In genomic region chr4:148654701-148655398, GRCm38 (mm10) we compare ENCODE assay signal across 9 mouse cellular contexts. TPM values are rescaled to one million over a fixed set of nuclear protein-coding genes. Genes with fewer than 3 reads are reported as not detected.
DNase-seq lines count a peak whose midpoint lies in the region; ATAC-seq and TF ChIP-seq lines count a peak whose summit lies in the region.
"Had no signal": no experiment of that assay in that cellular context is flagged by ENCODE, and none has a peak within 500 bp of the region (broad histone marks: within the 10 kb centered on the region; RNA-seq: fewer than 3 reads in every experiment).

No protein-coding gene starts in this region.

- no peak for ATAC-seq in cerebellum, adult (ENCODE audit: insufficient number of reproducible peaks, low FRiP score, low TSS enrichment)
- no peak for ATAC-seq in neural tube, embryonic 15.5 days (ENCODE audit: low FRiP score)
- ATAC-seq in stomach, embryonic 15.5 days (ENCODE audit: insufficient read depth, low FRiP score, low read depth) = 0 out of 2 replicates have a peak, but pooled peaks have one; percentile 12

- 89% methylated on average over 18 of the region's 18 CpGs for WGBS in cerebellum, adult 2 months
- 90% methylated on average over 18 of the region's 18 CpGs for WGBS in neural tube, embryonic 15.5 days
- 88% methylated on average over 18 of the region's 18 CpGs for WGBS in stomach, embryonic 15.5 days

- no peaks in the 10 kb centered on the region for H3K9me3 ChIP-seq in neural tube, embryonic 15.5 days (replicated peaks)
- H3K9me3 ChIP-seq in stomach, embryonic 15.5 days = no peaks in the 10 kb centered on the region
- H3K9me3 ChIP-seq: limb, embryonic 12.5 days had no signal

- no peaks in the 10 kb centered on the region for H3K36me3 ChIP-seq in neural tube, embryonic 15.5 days
- no peaks in the 10 kb centered on the region for H3K36me3 ChIP-seq in stomach, embryonic 15.5 days
- H3K36me3 ChIP-seq: limb, embryonic 12.5 days had no signal

- H3K4me2 ChIP-seq in neural tube, embryonic 15.5 days = no peak overlapping the region
- no peak overlapping the region for H3K4me2 ChIP-seq in stomach, embryonic 15.5 days
- H3K4me2 ChIP-seq: limb, embryonic 12.5 days had no signal

- DNase-seq in cerebellum, adult 2 months = peak; percentile 30 to 46
- DNase-seq in neural tube, embryonic 10.5 days (ENCODE audit: extremely low spot score, low spot score) = peak; percentile 40
- peak; percentile 70 to 75 for DNase-seq in cerebellum, postnatal 10 days
- peak; percentile 37 for DNase-seq in layer of hippocampus, postnatal 10 days (ENCODE audit: low spot score in 2 of 2)
- no peak for DNase-seq in urinary bladder, postnatal 25 days (ENCODE audit: low spot score)

- peaks cover 8% of the 10 kb centered on the region for H3K4me1 ChIP-seq in cerebellum, adult 2 months (ENCODE audit: control insufficient read depth, insufficient read depth, low read length)
- peaks cover 16% of the 10 kb centered on the region for H3K4me1 ChIP-seq in neural tube, embryonic 15.5 days
- no peaks in the 10 kb centered on the region for H3K4me1 ChIP-seq in stomach, embryonic 15.5 days

- no peak for TF ChIP-seq POLR2A in cerebellum, adult 2 months (IDR thresholded peaks at IDR 0.05; ENCODE audit: borderline replicate concordance, insufficient read depth, low read length)

- H3K27ac ChIP-seq in cerebellum, adult 2 months (ENCODE audit: insufficient read depth, low read length) = no peak overlapping the region
- no peak overlapping the region for H3K27ac ChIP-seq in neural tube, embryonic 15.5 days (replicated peaks)
- H3K27ac ChIP-seq in stomach, embryonic 15.5 days = no peak overlapping the region
- H3K27ac ChIP-seq: limb, embryonic 12.5 days had no signal

- TF ChIP-seq CTCF in cerebellum, adult 2 months (IDR thresholded peaks at IDR 0.05; ENCODE audit: borderline replicate concordance, insufficient read depth, low read depth, low read length) = peak; percentile 67

- no peak overlapping the region for H3K4me3 ChIP-seq in cerebellum, adult 2 months (replicated peaks; ENCODE audit: insufficient read depth, low read depth, low read length)
- H3K4me3 ChIP-seq in neural tube, embryonic 15.5 days (replicated peaks) = no peak overlapping the region
- no peak overlapping the region for H3K4me3 ChIP-seq in stomach, embryonic 15.5 days (replicated peaks)
- H3K4me3 ChIP-seq: limb, embryonic 12.5 days had no signal

- no peak overlapping the region for H3K9ac ChIP-seq in neural tube, embryonic 15.5 days (replicated peaks)
- H3K9ac ChIP-seq in stomach, embryonic 15.5 days = no peak overlapping the region
- H3K9ac ChIP-seq: limb, embryonic 12.5 days had no signal

- no peaks in the 10 kb centered on the region for H3K27me3 ChIP-seq in cerebellum, adult 2 months (ENCODE audit: control insufficient read depth, insufficient read depth, low read length)
- no peaks in the 10 kb centered on the region; the same call in 1 of the 2 replicates for H3K27me3 ChIP-seq in neural tube, embryonic 15.5 days (replicated peaks)
- H3K27me3 ChIP-seq in stomach, embryonic 15.5 days (replicated peaks) = no peaks in the 10 kb centered on the region

RNA-seq across cellular contexts. Expression of gene Gm572, which starts 11.7 kb away (rescaled TPM):
- 0.10 and 0.11 TPM in 2 replicates for polyA plus RNA-seq in cerebellum, adult 2 months (2012; rRNA removed)
- polyA plus RNA-seq in neural tube, embryonic 15.5 days (2015; fragmentation: Nextera tagmentation; extraction: Ambion mirVana) = not detected in 2 replicates
- total RNA-seq in layer of hippocampus, postnatal 10 days (2021) = not detected
- 0.09 TPM in 2 replicates for polyA plus RNA-seq in stomach, embryonic 15.5 days (2015; fragmentation: Nextera tagmentation; extraction: Ambion mirVana)
- polyA plus RNA-seq: limb, embryonic 12.5 days had no signal

RNA-seq across cellular contexts. Expression of gene Tardbp, which starts 28.0 kb away (rescaled TPM):
- 276 and 338 TPM in 2 replicates for polyA plus RNA-seq in cerebellum, adult 2 months (2012; rRNA removed)
- polyA plus RNA-seq in neural tube, embryonic 15.5 days (2015; fragmentation: Nextera tagmentation; extraction: Ambion mirVana) = 155 and 196 TPM in 2 replicates
- 100 to 1,000 TPM; 199 to 221 TPM for total RNA-seq in layer of hippocampus, postnatal 10 days (2021)
- 306 and 317 TPM in 2 replicates for polyA plus RNA-seq in stomach, embryonic 15.5 days (2015; fragmentation: Nextera tagmentation; extraction: Ambion mirVana)

RNA-seq across cellular contexts. Expression of gene Masp2, which starts 52.5 kb away (rescaled TPM):
- 0.82 and 1.9 TPM in 2 replicates for polyA plus RNA-seq in cerebellum, adult 2 months (2012; rRNA removed)
- 1.3 and 1.6 TPM in 2 replicates for polyA plus RNA-seq in neural tube, embryonic 15.5 days (2015; fragmentation: Nextera tagmentation; extraction: Ambion mirVana)
- total RNA-seq in layer of hippocampus, postnatal 10 days (2021) = 1 to 10 TPM; 2.2 to 2.9 TPM
- polyA plus RNA-seq in stomach, embryonic 15.5 days (2015; fragmentation: Nextera tagmentation; extraction: Ambion mirVana) = 1.5 and 4.4 TPM in 2 replicates
